Mouse (Mus musculus) liver, embryonic 14.5 days (tissue): ENCODE measurements around the gene C2cd3. TPM values are rescaled to one million over a fixed set of nuclear protein-coding genes. Genes with fewer than 3 reads are reported as not detected.

Experiments
- ATAC-seq: fragments of 200-750 bp; cut with Nextera tagmentation; 2 replicates; pipeline ENCODE4 v1.8.0; 2017; ENCODE audit warnings: moderate number of reproducible peaks, mild to moderate bottlenecking, moderate library complexity; ENCODE audit not compliant: insufficient read depth
- DNase-seq, 3 experiments: peaks; one replicate each; pipeline ENCODE4 v3.0.0-alpha.2; 2012 to 2013; ENCODE audit warnings: low read depth in 3 of 3, low spot score in 3 of 3
- H3K27ac ChIP-seq: fragments of 300-500 bp; sonication (generic); 2 replicates; pipeline ENCODE4 v1.5.1; 2014; ENCODE audit warnings: moderate library complexity, mild to moderate bottlenecking, control low read depth, inconsistent platforms
- H3K27me3 ChIP-seq: fragments of 300-500 bp; sonication (generic); 2 replicates; pipeline ENCODE4 v1.6.1; 2014; ENCODE audit warnings: mild to moderate bottlenecking, low read length, moderate library complexity; ENCODE audit not compliant: control insufficient read depth, insufficient read depth
- H3K36me3 ChIP-seq: fragments of 300-500 bp; sonication (generic); replicated peaks from 2 replicates; pipeline ENCODE4 v1.6.1; 2014; ENCODE audit warnings: low read depth; ENCODE audit not compliant: control insufficient read depth, insufficient read depth
- H3K4me1 ChIP-seq, 2 experiments: fragments of 200-500 bp in 1 of 2; fragments of 300-500 bp in 1 of 2; sonication (generic) in 1 of 2; replicated peaks; 2 replicates each; pipeline ENCODE4 v1.6.1; 2012 to 2014; ENCODE audit warnings: antibody characterized with exemption in 1 of 2, inconsistent platforms in 1 of 2, low read length in 1 of 2; ENCODE audit not compliant: control insufficient read depth in 2 of 2, insufficient read depth in 2 of 2
- H3K4me2 ChIP-seq: fragments of 300-500 bp; sonication (generic); 2 replicates; pipeline ENCODE4 v1.6.1; 2014; ENCODE audit warnings: low read depth, mild to moderate bottlenecking, control low read depth, moderate library complexity
- H3K4me3 ChIP-seq, 2 experiments: fragments of 200-500 bp in 1 of 2; fragments of 300-500 bp in 1 of 2; sonication (generic) in 1 of 2; 2 replicates each; pipeline ENCODE4 v1.5.1; 2012 to 2014; ENCODE audit warnings: low read depth in 2 of 2, low read length in 2 of 2, mild to moderate bottlenecking in 2 of 2, control low read depth in 1 of 2, inconsistent platforms in 1 of 2, moderate library complexity in 1 of 2; ENCODE audit not compliant: insufficient read depth in 1 of 2
- H3K9ac ChIP-seq: fragments of 300-500 bp; sonication (generic); replicated peaks from 2 replicates; pipeline ENCODE4 v1.6.1; 2014; ENCODE audit warnings: mild to moderate bottlenecking, control low read depth, moderate library complexity
- H3K9me3 ChIP-seq: fragments of 300-500 bp; sonication (generic); 2 replicates; pipeline ENCODE4 v1.6.1; 2016; ENCODE audit warnings: low read length, mixed read lengths; ENCODE audit not compliant: control insufficient read depth
- CTCF ChIP-seq: IDR thresholded peaks from 2 replicates; pipeline ENCODE4 v1.5.1; 2016; ENCODE audit warnings: antibody characterized with exemption, low read depth, control low read depth
- EP300 ChIP-seq: IDR thresholded peaks from 2 replicates; pipeline ENCODE4 v1.6.1; 2016; ENCODE audit warnings: antibody characterized with exemption, low read depth
- WGBS: fragments of 180-500 bp; shearing (Covaris S2); extraction: QIAGEN DNeasy Blood & Tissue Kit; methylation state at CpG from one replicate; pipeline ENCODE4 v1.1.7; 2014; ENCODE audit not compliant: insufficient replicate concordance; 5-methylcytosine and 5-hydroxymethylcytosine counted together
- polyA plus RNA-seq, 2 experiments: library from polyadenylated mRNA; depleted of rRNA in 1 of 2; stranded (reverse) in 1 of 2; unstranded in 1 of 2; fragments of >200 nt; fragmentation: Nextera tagmentation in 1 of 2; extraction: Ambion mirVana in 1 of 2; gene quantifications; 2 replicates each; pipeline versions ENCODE4 v1.2.1 to v1.2.3; 2012 to 2014

C2cd3 gene
- polyA plus RNA-seq, 2 experiments, result 9.1 to 10.2 TPM

DNA sequence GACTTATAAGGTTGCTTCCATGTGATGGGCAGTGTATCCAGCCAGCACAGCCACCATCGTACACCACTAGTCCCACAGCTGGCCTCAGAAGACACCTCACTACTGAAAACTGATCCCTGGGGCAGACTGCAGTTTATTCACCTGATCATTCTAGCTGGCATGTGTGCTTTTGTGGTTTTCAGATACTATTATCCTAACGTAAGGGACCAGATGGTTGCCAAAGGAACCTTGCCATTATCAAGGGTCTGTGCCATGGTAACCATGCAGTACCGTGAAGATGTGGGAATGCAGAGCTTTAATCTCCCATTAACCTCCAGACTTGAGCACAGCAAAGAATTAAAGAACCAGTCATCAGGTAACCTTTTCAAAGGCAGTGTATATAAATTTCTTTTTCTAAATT, 53.8 kb downstream of the C2cd3 start:
- H3K27ac ChIP-seq, result no peak overlapping the region
- H3K9me3 ChIP-seq, result no peaks in the 10 kb centered on the region
- no peak for TF ChIP-seq EP300
- TF ChIP-seq CTCF, result no peak
- peaks cover 33% of the 10 kb centered on the region for H3K36me3 ChIP-seq
- no peak for ATAC-seq
- no peaks in the 10 kb centered on the region for H3K27me3 ChIP-seq
- DNase-seq, result no peak
- H3K4me2 ChIP-seq, result no peak overlapping the region
- H3K4me1 ChIP-seq, result no peaks in the 10 kb centered on the region
- 80% methylated on average over 3 of the region's 3 CpGs for WGBS
- no peak overlapping the region for H3K9ac ChIP-seq
- no peak overlapping the region for H3K4me3 ChIP-seq

DNA sequence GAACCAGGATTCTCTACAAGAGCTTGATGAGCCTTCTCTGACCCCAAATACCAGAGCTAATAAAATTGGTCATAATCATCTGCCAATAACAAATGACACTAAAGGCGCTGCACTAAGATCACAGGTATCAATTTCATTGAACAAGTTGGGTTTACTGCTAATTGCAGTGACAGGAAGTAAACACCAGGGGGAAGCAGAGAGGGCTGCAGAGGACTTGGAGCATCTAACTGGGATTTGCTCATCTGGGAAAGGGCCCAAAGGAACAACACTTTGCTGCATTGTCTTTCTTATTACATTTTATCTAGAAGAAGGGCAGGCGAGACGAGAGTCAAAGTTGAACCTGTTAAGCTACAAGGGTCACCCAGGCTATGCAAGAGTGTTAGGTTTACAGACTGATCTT, 57.1 kb downstream of the C2cd3 start:
- Histone ChIP-seq H3K27ac (no peak overlapping the region), H3K9ac (no peak overlapping the region), H3K4me2 (no peak overlapping the region), H3K4me1 (no peaks in the 10 kb centered on the region), H3K27me3 (no peaks in the 10 kb centered on the region), H3K36me3 (peaks cover 45% of the 10 kb centered on the region), H3K9me3 (no peaks in the 10 kb centered on the region), H3K4me3 (no peak overlapping the region)
- no peak for ATAC-seq
- WGBS, result 39% methylated on average over 3 of the region's 3 CpGs
- peak; percentile 44 for DNase-seq
- peak; percentile 20; the same call in 1 of the 2 replicates for TF ChIP-seq EP300
- peak; percentile 95 for TF ChIP-seq CTCF

GRCm38 (mm10) chr7:100429911-100430310, 57.9 kb downstream of the C2cd3 start:
- Histone ChIP-seq H3K9me3 (no peaks in the 10 kb centered on the region), H3K4me3 (no peak overlapping the region), H3K4me1 (no peaks in the 10 kb centered on the region), H3K27ac (no peak overlapping the region), H3K36me3 (peaks cover 41% of the 10 kb centered on the region), H3K9ac (no peak overlapping the region), H3K27me3 (no peaks in the 10 kb centered on the region), H3K4me2 (no peak overlapping the region)
- DNase-seq (no peak), ATAC-seq (no peak)
- WGBS, result 76% methylated on average over 11 of the region's 11 CpGs
- TF ChIP-seq CTCF (0 out of 2 replicates have a peak, but pooled peaks have one; percentile 11), EP300 (no peak)

DNA sequence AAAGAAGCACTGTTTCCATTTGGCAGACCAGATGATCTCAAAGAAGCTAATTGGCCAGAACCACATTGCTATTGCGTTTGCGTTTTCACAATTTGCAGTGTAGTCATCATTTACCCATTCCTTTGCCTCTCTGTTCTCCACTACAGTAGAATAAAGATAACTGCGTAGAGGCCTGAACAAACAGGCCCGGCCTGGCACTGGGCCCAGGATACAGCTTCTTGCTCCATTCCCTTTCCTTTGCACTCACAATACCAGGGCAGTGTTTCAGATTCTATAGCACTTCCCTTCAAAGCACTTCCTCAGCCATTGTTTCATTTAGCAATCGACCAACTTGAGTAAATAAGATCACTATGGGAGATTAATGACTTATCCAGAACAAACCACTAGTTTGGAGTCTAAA, 59.1 kb downstream of the C2cd3 start:
- no peak for ATAC-seq
- 82% methylated on average over 5 of the region's 5 CpGs for WGBS
- H3K9me3 ChIP-seq, result no peaks in the 10 kb centered on the region
- no peaks in the 10 kb centered on the region for H3K4me1 ChIP-seq
- H3K9ac ChIP-seq, result no peak overlapping the region
- no peaks in the 10 kb centered on the region for H3K27me3 ChIP-seq
- H3K4me3 ChIP-seq, result no peak overlapping the region
- peaks cover 36% of the 10 kb centered on the region for H3K36me3 ChIP-seq
- no peak for TF ChIP-seq EP300
- no peak for TF ChIP-seq CTCF
- H3K27ac ChIP-seq, result no peak overlapping the region
- H3K4me2 ChIP-seq, result no peak overlapping the region
- DNase-seq, result peak in 2 of 3 experiments; percentile 18 to 24

- WGBS, result 83% methylated on average over 6 of the region's 6 CpGs
- ATAC-seq (no peak), DNase-seq (no peak)
- Histone ChIP-seq H3K36me3 (peaks cover 35% of the 10 kb centered on the region), H3K4me2 (no peak overlapping the region), H3K4me3 (no peak overlapping the region), H3K9me3 (no peaks in the 10 kb centered on the region), H3K27ac (no peak overlapping the region), H3K4me1 (no peaks in the 10 kb centered on the region), H3K9ac (no peak overlapping the region), H3K27me3 (no peaks in the 10 kb centered on the region)
- no peak for TF ChIP-seq EP300
- no peak for TF ChIP-seq CTCF
Measured at GRCm38 (mm10) chr7:100433295-100433694, 61.3 kb downstream of the C2cd3 start.
